Mouse (Mus musculus) heart, adult 8-10 months (tissue): ENCODE measurements around the gene Muc5b. TPM values are rescaled to one million over a fixed set of nuclear protein-coding genes. Genes with fewer than 3 reads are reported as not detected.

ENCODE experiments used
- DNase-seq: peaks from one replicate; pipeline ENCODE4 v3.0.0; 2022; ENCODE audit warnings: low spot score
- total RNA-seq, 4 experiments: library from RNA; stranded (reverse); gene quantifications; 2 replicates each; pipeline ENCODE4 v1.2.4; 2022

Muc5b gene
- total RNA-seq, 4 experiments from 2014 or later: 0.23 TPM; not detected in 3

GRCm38 (mm10) chr7:141902269-141902729, 63.4 kb downstream of the Muc5b start:
- DNase-seq: peak; percentile 99

GRCm38 (mm10) chr7:141902791-141903190, 63.9 kb downstream of the Muc5b start:
- no peak for DNase-seq

GRCm38 (mm10) chr7:141908591-141908990, 69.7 kb downstream of the Muc5b start:
- no peak for DNase-seq

GRCm38 (mm10) chr7:141911305-141911704, 72.4 kb downstream of the Muc5b start:
- DNase-seq: no peak

- no peak for DNase-seq
Observed at GRCm38 (mm10) chr7:141918407-141918806, 79.5 kb downstream of the Muc5b start, which contains the start of gene Tollip. Gene Tollip, minus strand, starts transcription at chr7:141918507.

Other genes starting within 250 kb of the Muc5b start
- not detected for gene Muc6, start 183.8 kb upstream of the Muc5b start, total RNA-seq
- gene Muc2, start 148.7 kb upstream of the Muc5b start, total RNA-seq: not detected
- not detected for gene Muc5ac, start 50.1 kb upstream of the Muc5b start, total RNA-seq
- gene Tollip, start 79.4 kb downstream of the Muc5b start, total RNA-seq: 10 to 100 TPM; 55.3 to 61.2 (median 57.8) TPM
- gene Brsk2, start 110.7 kb downstream of the Muc5b start, total RNA-seq: under 1 TPM; 0.16 to 0.43 (median 0.22) TPM
- 10 to 100 TPM; 45.2 to 53.5 (median 46.9) TPM for gene Mob2, start 222.0 kb downstream of the Muc5b start, total RNA-seq